17 mouse cellular contexts compared by ENCODE assay signal in the genomic region with DNA sequence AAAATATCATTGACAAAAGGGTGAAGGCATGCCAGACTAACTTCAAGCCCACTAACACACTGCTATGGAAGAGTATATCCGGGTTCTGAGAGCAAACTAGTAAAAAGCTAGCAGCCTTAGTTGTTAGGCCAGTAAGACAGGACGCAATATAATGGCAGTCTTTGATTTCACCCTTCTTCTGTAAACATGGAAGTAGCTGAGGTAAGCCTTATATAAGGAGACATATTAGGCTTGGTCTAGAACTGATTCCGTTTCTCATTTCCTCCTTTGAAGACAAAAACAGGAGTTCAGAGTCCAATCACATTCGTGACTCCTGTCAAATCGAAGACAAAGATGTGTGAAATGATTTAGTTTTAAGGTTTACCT. TPM values are rescaled to one million over a fixed set of nuclear protein-coding genes. Genes with fewer than 3 reads are reported as not detected.
DNase-seq lines count a peak whose midpoint lies in the region; ATAC-seq lines count a peak whose summit lies in the region.
"Had no signal": no experiment of that assay in that cellular context is flagged by ENCODE, and none has a peak within 500 bp of the region (broad histone marks: within the 10 kb centered on the region; RNA-seq: fewer than 3 reads in every experiment).

No protein-coding gene starts in this region.

- no peak overlapping the region for H3K9ac ChIP-seq in heart, embryonic 14.5 days (ENCODE audit: low read length)
- H3K9ac ChIP-seq in liver, embryonic 15.5 days = no peak overlapping the region
- H3K9ac ChIP-seq in liver, embryonic 11.5 days (ENCODE audit: low read depth, low read length) = no peak overlapping the region
- no peak overlapping the region for H3K9ac ChIP-seq in intestine, embryonic 15.5 days
- H3K9ac ChIP-seq: embryonic facial prominence, embryonic 12.5 days; limb, embryonic 15.5 days; stomach, embryonic 15.5 days had no signal

- H3K4me1 ChIP-seq in heart, embryonic 14.5 days (ENCODE audit: control insufficient read depth in 2 of 2, insufficient read depth in 2 of 2, low read length in 2 of 2) = peaks cover 0 to 15% of the 10 kb centered on the region in 2 experiments; a peak in 3 of 4 replicates
- H3K4me1 ChIP-seq in liver, embryonic 15.5 days (replicated peaks) = no peaks in the 10 kb centered on the region
- no peaks in the 10 kb centered on the region for H3K4me1 ChIP-seq in liver, embryonic 11.5 days (replicated peaks; ENCODE audit: control insufficient read depth, insufficient read depth, low read length)
- peaks cover 8% of the 10 kb centered on the region for H3K4me1 ChIP-seq in intestine, embryonic 15.5 days (replicated peaks)
- H3K4me1 ChIP-seq: embryonic facial prominence, embryonic 12.5 days; stomach, embryonic 15.5 days had no signal

- no peak for DNase-seq in heart, postnatal 4 days
- no peak for DNase-seq in liver, embryonic 11.5 days (ENCODE audit: low spot score)
- DNase-seq in adrenal gland, adult 2 months = no peak
- DNase-seq: cerebellum, adult 9-11 months had no signal

- H3K27me3 ChIP-seq in heart, embryonic 14.5 days (ENCODE audit: control insufficient read depth, insufficient read depth, low read length) = no peaks in the 10 kb centered on the region
- no peaks in the 10 kb centered on the region for H3K27me3 ChIP-seq in liver, embryonic 15.5 days
- no peaks in the 10 kb centered on the region for H3K27me3 ChIP-seq in liver, embryonic 11.5 days (replicated peaks; ENCODE audit: control insufficient read depth, insufficient read depth, low read length)
- no peaks in the 10 kb centered on the region for H3K27me3 ChIP-seq in intestine, embryonic 15.5 days (replicated peaks)
- H3K27me3 ChIP-seq: embryonic facial prominence, embryonic 12.5 days; limb, embryonic 15.5 days; stomach, embryonic 15.5 days had no signal

- H3K4me2 ChIP-seq in heart, embryonic 14.5 days (ENCODE audit: low read length) = peak overlapping the region; percentile 71
- peak overlapping the region; percentile 32; the same call in 1 of the 2 replicates for H3K4me2 ChIP-seq in liver, embryonic 15.5 days
- no peak overlapping the region; the same call in 1 of the 2 replicates for H3K4me2 ChIP-seq in liver, embryonic 11.5 days
- H3K4me2 ChIP-seq in intestine, embryonic 15.5 days (replicated peaks) = peak overlapping the region; percentile 53

- no peaks in the 10 kb centered on the region for H3K36me3 ChIP-seq in heart, embryonic 14.5 days (ENCODE audit: control insufficient read depth, insufficient read depth, low read length)
- no peaks in the 10 kb centered on the region for H3K36me3 ChIP-seq in liver, embryonic 15.5 days (replicated peaks)
- H3K36me3 ChIP-seq in liver, embryonic 11.5 days (ENCODE audit: control insufficient read depth, insufficient read depth, low read length) = no peaks in the 10 kb centered on the region
- H3K36me3 ChIP-seq in intestine, embryonic 15.5 days = no peaks in the 10 kb centered on the region
- H3K36me3 ChIP-seq: embryonic facial prominence, embryonic 12.5 days; limb, embryonic 15.5 days; midbrain, embryonic 10.5 days; stomach, embryonic 15.5 days had no signal

- no peaks in the 10 kb centered on the region for H3K9me3 ChIP-seq in heart, embryonic 14.5 days (ENCODE audit: control insufficient read depth, low read length)
- no peaks in the 10 kb centered on the region for H3K9me3 ChIP-seq in liver, embryonic 15.5 days (replicated peaks)
- no peaks in the 10 kb centered on the region for H3K9me3 ChIP-seq in liver, embryonic 11.5 days (ENCODE audit: control insufficient read depth, low read length)
- H3K9me3 ChIP-seq in intestine, embryonic 15.5 days = no peaks in the 10 kb centered on the region
- H3K9me3 ChIP-seq: embryonic facial prominence, embryonic 12.5 days; limb, embryonic 15.5 days; midbrain, embryonic 10.5 days; stomach, embryonic 15.5 days had no signal

- ATAC-seq in heart, embryonic 14.5 days (ENCODE audit: insufficient number of reproducible peaks, insufficient read depth, low FRiP score, low read depth) = no peak
- ATAC-seq in liver, embryonic 15.5 days (ENCODE audit: insufficient read depth) = no peak
- no peak for ATAC-seq in liver, embryonic 11.5 days (replicated peaks; ENCODE audit: low FRiP score)
- peak; percentile 73 for ATAC-seq in intestine, embryonic 15.5 days
- peak; percentile 33; the same call in 1 of the 2 replicates for ATAC-seq in neutrophil, adult 5-6 weeks (ENCODE audit: extremely low read depth, insufficient number of reproducible peaks, low FRiP score, poor library complexity, severe bottlenecking)

- no peak overlapping the region for H3K4me3 ChIP-seq in heart, embryonic 14.5 days (ENCODE audit: control insufficient read depth in 1 of 2, insufficient read depth in 1 of 2, low read depth in 1 of 2, low read length in 2 of 2)
- no peak overlapping the region for H3K4me3 ChIP-seq in liver, embryonic 15.5 days (replicated peaks)
- no peak overlapping the region for H3K4me3 ChIP-seq in liver, embryonic 11.5 days (ENCODE audit: low read depth, low read length)
- no peak overlapping the region for H3K4me3 ChIP-seq in intestine, embryonic 15.5 days (replicated peaks)
- H3K4me3 ChIP-seq: embryonic facial prominence, embryonic 12.5 days; midbrain, embryonic 10.5 days; myocyte had no signal

- WGBS in heart, embryonic 14.5 days = 74% methylated on average over 5 of the region's 5 CpGs
- 52% methylated on average over 5 of the region's 5 CpGs for WGBS in liver, embryonic 15.5 days (ENCODE audit: insufficient replicate concordance)
- WGBS in liver, embryonic 11.5 days = 69% methylated on average over 5 of the region's 5 CpGs
- WGBS in intestine, embryonic 15.5 days = 54% methylated on average over 5 of the region's 5 CpGs

- peak overlapping the region; percentile 39 to 88; a peak in 3 of 4 replicates for H3K27ac ChIP-seq in heart, embryonic 14.5 days (replicated peaks in 1 of 2; ENCODE audit: control insufficient read depth in 1 of 2, insufficient read depth in 1 of 2, low read depth in 2 of 2, low read length in 2 of 2)
- H3K27ac ChIP-seq in liver, embryonic 15.5 days (replicated peaks) = no peak overlapping the region; the same call in 1 of the 2 replicates
- H3K27ac ChIP-seq in liver, embryonic 11.5 days (ENCODE audit: low read depth, low read length) = no peak overlapping the region
- H3K27ac ChIP-seq in intestine, embryonic 15.5 days = no peak overlapping the region
- H3K27ac ChIP-seq: embryonic facial prominence, embryonic 12.5 days; limb, embryonic 15.5 days; midbrain, embryonic 10.5 days had no signal

RNA-seq across cellular contexts. Expression of a gene that starts 7.4 kb away (rescaled TPM):
- polyA plus RNA-seq in heart, embryonic 14.5 days (2014; fragmentation: Nextera tagmentation; extraction: Ambion mirVana) = 35.3 and 38.6 TPM in 2 replicates
- total RNA-seq in heart, postnatal 4 days (2021) = 10 to 100 TPM; 51.8 to 53.7 TPM
- polyA plus RNA-seq in liver, embryonic 15.5 days (2015; fragmentation: Nextera tagmentation; extraction: Ambion mirVana) = 6.7 and 9.2 TPM in 2 replicates
- 13.9 and 16.6 TPM in 2 replicates for polyA plus RNA-seq in liver, embryonic 11.5 days (2014; fragmentation: Nextera tagmentation; extraction: Ambion mirVana)
- 26.3 and 29.5 TPM in 2 replicates for polyA plus RNA-seq in intestine, embryonic 15.5 days (2015; fragmentation: Nextera tagmentation; extraction: Ambion mirVana)
- total RNA-seq in neutrophil, adult 5-6 weeks (2017) = 50.0 and 65.9 TPM in 2 replicates
- 10 to 100 TPM; 37.3 to 37.4 TPM for total RNA-seq in adrenal gland, adult 2 months (2021)
- polyA plus RNA-seq in adrenal gland, adult 2 months (2012; rRNA removed) = 5.9 and 10.2 TPM in 2 replicates

RNA-seq across cellular contexts. Expression of a gene that starts 55.0 kb away (rescaled TPM):
- polyA plus RNA-seq in heart, embryonic 14.5 days (2014; fragmentation: Nextera tagmentation; extraction: Ambion mirVana) = not detected in 2 replicates
- not detected for total RNA-seq in heart, postnatal 4 days (2021)
- 0.07 TPM in 1 of 2 replicates, not detected in the other for polyA plus RNA-seq in liver, embryonic 15.5 days (2015; fragmentation: Nextera tagmentation; extraction: Ambion mirVana)
- not detected in 2 replicates for polyA plus RNA-seq in liver, embryonic 11.5 days (2014; fragmentation: Nextera tagmentation; extraction: Ambion mirVana)
- polyA plus RNA-seq in intestine, embryonic 15.5 days (2015; fragmentation: Nextera tagmentation; extraction: Ambion mirVana) = not detected in 2 replicates
- 6.4 and 7.9 TPM in 2 replicates for total RNA-seq in neutrophil, adult 5-6 weeks (2017)
- not detected for total RNA-seq in adrenal gland, adult 2 months (2021)
- polyA plus RNA-seq in adrenal gland, adult 2 months (2012; rRNA removed) = not detected in 2 replicates
- total RNA-seq: layer of hippocampus, postnatal 25 days had no signal
- polyA plus RNA-seq: embryonic facial prominence, embryonic 12.5 days; forebrain, embryonic 11.5 days; hindbrain, embryonic 11.5 days; kidney, embryonic 14.5 days; limb, embryonic 15.5 days; midbrain, embryonic 10.5 days; myocyte; stomach, embryonic 15.5 days had no signal

Comparison
In these comparisons a context has a peak if more than half of its experiments do, and no peak if none do; other contexts are left out.
1. ATAC-seq: peak in intestine, embryonic 15.5 days (single experiment) and neutrophil, adult 5-6 weeks (single experiment); none in heart, embryonic 14.5 days (single experiment), liver, embryonic 15.5 days (single experiment) and liver, embryonic 11.5 days (single experiment).
2. H3K27ac ChIP-seq: peak in heart, embryonic 14.5 days (2 of 2); none in liver, embryonic 15.5 days (single experiment), liver, embryonic 11.5 days (single experiment) and intestine, embryonic 15.5 days (single experiment).